In the genomic region with DNA sequence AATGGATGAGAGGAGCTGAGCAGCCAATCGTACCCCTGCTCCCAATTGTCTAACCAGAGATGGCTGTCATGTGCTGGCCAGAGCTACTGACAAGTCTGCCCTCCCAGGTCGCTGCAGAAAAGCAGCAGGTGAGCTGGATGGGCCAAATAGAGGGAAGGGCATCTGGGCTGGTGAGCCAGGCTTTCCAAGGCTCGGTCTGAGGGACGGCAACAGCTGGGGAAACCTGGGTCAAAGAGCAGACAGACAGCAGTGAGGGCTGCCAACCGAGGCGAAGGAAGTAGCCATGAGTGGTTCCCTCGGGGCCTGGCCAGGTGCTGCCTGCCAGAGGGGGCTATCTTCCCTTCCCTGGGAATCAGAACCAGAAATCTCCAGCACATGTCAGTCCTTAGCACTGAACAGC, we compare ENCODE assay signal across 14 mouse cellular contexts.
DNase-seq lines count a peak whose midpoint lies in the region; ATAC-seq and TF ChIP-seq lines count a peak whose summit lies in the region.
"Had no signal": no experiment of that assay in that cellular context is flagged by ENCODE, and none has a peak within 500 bp of the region (broad histone marks: within the 10 kb centered on the region; RNA-seq: fewer than 3 reads in every experiment).

No protein-coding gene starts in this region.

- ATAC-seq in limb, embryonic 12.5 days (ENCODE audit: insufficient number of reproducible peaks, insufficient read depth, low FRiP score, low TSS enrichment, low read depth): 0 out of 2 replicates have a peak, but pooled peaks have one; percentile 26
- ATAC-seq in liver, postnatal 0 days: no peak
- ATAC-seq: activated CD4-positive, CD25-positive, alpha-beta regulatory T cell, adult 4 months had no signal

- intact Hi-C loops in heart, postnatal 10 days (cut with DNase I): no loop called here

- H3K4me2 ChIP-seq in limb, embryonic 12.5 days: no peak overlapping the region
- H3K4me2 ChIP-seq in liver, postnatal 0 days (ENCODE audit: low read depth, low read length): no peak overlapping the region
- H3K4me2 ChIP-seq: limb, embryonic 13.5 days had no signal

- TF ChIP-seq EP300 in liver, postnatal 0 days (IDR thresholded peaks at IDR 0.05; ENCODE audit: low read depth): no peak

- no peak for TF ChIP-seq CTCF in liver, postnatal 0 days (IDR thresholded peaks at IDR 0.05; ENCODE audit: low read depth)

- no peak overlapping the region for H3K27ac ChIP-seq in limb, embryonic 12.5 days
- no peak overlapping the region for H3K27ac ChIP-seq in limb, embryonic 10.5 days
- no peak overlapping the region for H3K27ac ChIP-seq in liver, postnatal 0 days (ENCODE audit: low read depth)
- H3K27ac ChIP-seq: kidney, postnatal 0 days; limb, embryonic 13.5 days; macrophage had no signal

- no peaks in the 10 kb centered on the region for H3K36me3 ChIP-seq in limb, embryonic 12.5 days
- no peaks in the 10 kb centered on the region for H3K36me3 ChIP-seq in limb, embryonic 10.5 days
- H3K36me3 ChIP-seq in liver, postnatal 0 days (replicated peaks; ENCODE audit: insufficient read depth, low read length): no peaks in the 10 kb centered on the region
- H3K36me3 ChIP-seq: limb, embryonic 13.5 days had no signal

- no peak overlapping the region for H3K9ac ChIP-seq in limb, embryonic 12.5 days (replicated peaks)
- no peak overlapping the region for H3K9ac ChIP-seq in liver, postnatal 0 days (replicated peaks)
- H3K9ac ChIP-seq: limb, embryonic 13.5 days had no signal

- DNase-seq in heart, adult 11 months: peak; percentile 93
- no peak for DNase-seq in heart, postnatal 10 days
- no peak for DNase-seq in limb, embryonic 10.5 days (ENCODE audit: low spot score)
- DNase-seq in kidney, adult 9 months: peak; percentile 36
- peak; percentile 34 for DNase-seq in mesoderm, embryonic 11.5 days (ENCODE audit: low read depth, low spot score)
- no peak for DNase-seq in liver, postnatal 0 days
- DNase-seq: cerebellum, adult 11-12 months; lung, adult 18-20 months; thymus, adult 18-20 months had no signal

- peaks cover 21% of the 10 kb centered on the region for H3K4me1 ChIP-seq in limb, embryonic 12.5 days (replicated peaks)
- H3K4me1 ChIP-seq in limb, embryonic 10.5 days: peaks cover 31% of the 10 kb centered on the region
- H3K4me1 ChIP-seq in liver, postnatal 0 days (ENCODE audit: insufficient read depth): no peaks in the 10 kb centered on the region

- no peak overlapping the region for H3K4me3 ChIP-seq in limb, embryonic 12.5 days (replicated peaks)
- H3K4me3 ChIP-seq in limb, embryonic 10.5 days: no peak overlapping the region
- H3K4me3 ChIP-seq in liver, postnatal 0 days (ENCODE audit: low read depth, low read length): no peak overlapping the region
- H3K4me3 ChIP-seq: limb, embryonic 13.5 days had no signal

- WGBS in limb, embryonic 12.5 days: 61% methylated on average over 7 of the region's 7 CpGs
- WGBS in limb, embryonic 10.5 days: 76% methylated on average over 7 of the region's 7 CpGs
- 66% methylated on average over 7 of the region's 7 CpGs for WGBS in liver, postnatal 0 days (ENCODE audit: insufficient replicate concordance)

- H3K27me3 ChIP-seq in limb, embryonic 12.5 days: no peaks in the 10 kb centered on the region
- no peaks in the 10 kb centered on the region for H3K27me3 ChIP-seq in limb, embryonic 10.5 days (ENCODE audit: low read depth, poor library complexity, severe bottlenecking)
- no peaks in the 10 kb centered on the region for H3K27me3 ChIP-seq in liver, postnatal 0 days (ENCODE audit: insufficient read depth, low read length)
- H3K27me3 ChIP-seq: limb, embryonic 13.5 days had no signal

- no peaks in the 10 kb centered on the region for H3K9me3 ChIP-seq in limb, embryonic 12.5 days
- no peaks in the 10 kb centered on the region for H3K9me3 ChIP-seq in limb, embryonic 10.5 days (replicated peaks)
- H3K9me3 ChIP-seq in liver, postnatal 0 days (ENCODE audit: low read length): no peaks in the 10 kb centered on the region
- H3K9me3 ChIP-seq: limb, embryonic 13.5 days had no signal

Comparison
In these comparisons a context has a peak if more than half of its experiments do, and no peak if none do; other contexts are left out.
1. DNase-seq: peak in heart, adult 11 months (single experiment), kidney, adult 9 months (single experiment) and mesoderm, embryonic 11.5 days (single experiment); none in heart, postnatal 10 days (0 of 2), limb, embryonic 10.5 days (single experiment) and liver, postnatal 0 days (single experiment).